7 mouse cellular contexts compared by ENCODE assay signal in genomic region chr15:91672645-91673568, GRCm38 (mm10). TPM values are rescaled to one million over a fixed set of nuclear protein-coding genes. Genes with fewer than 3 reads are reported as not detected.
A peak's percentile ranks its signal among the peaks of the same experiment; 100 is the strongest.
DNase-seq lines count a peak whose midpoint lies in the region; ATAC-seq and TF ChIP-seq lines count a peak whose summit lies in the region.

TSS of gene Lrrk2 (plus strand) at chr15:91673175.

- H3K4me2 ChIP-seq in heart, embryonic 12.5 days: peak within 1 kb of the TSS; percentile 69
- peak within 1 kb of the TSS; percentile 70 for H3K4me2 ChIP-seq in kidney, embryonic 16.5 days (replicated peaks; ENCODE audit: low read depth, low read length)

- peak; percentile 29; the same call in 1 of the 2 replicates for TF ChIP-seq POLR2A in brain, embryonic 14.5 days (IDR thresholded peaks at IDR 0.05; ENCODE audit: borderline replicate concordance, extremely low read depth, insufficient read depth, insufficient read length, poor library complexity, severe bottlenecking)
- no peak for TF ChIP-seq POLR2A in liver, adult 2 months (IDR thresholded peaks at IDR 0.05; ENCODE audit: extremely low read depth, insufficient read depth, low read length)

- no peaks in the 10 kb centered on the region for H3K9me3 ChIP-seq in heart, embryonic 12.5 days (replicated peaks)
- no peaks in the 10 kb centered on the region for H3K9me3 ChIP-seq in kidney, embryonic 16.5 days (ENCODE audit: low read length)

- H3K27ac ChIP-seq in heart, embryonic 12.5 days (ENCODE audit: poor library complexity, severe bottlenecking): peak within 1 kb of the TSS; percentile 90
- peak within 1 kb of the TSS; percentile 86 for H3K27ac ChIP-seq in kidney, embryonic 16.5 days (ENCODE audit: low read length)
- peak within 1 kb of the TSS; percentile 80 for H3K27ac ChIP-seq in liver, adult 2 months (replicated peaks; ENCODE audit: insufficient read depth, low read depth, low read length)

- TF ChIP-seq CTCF in brain, embryonic 14.5 days (IDR thresholded peaks at IDR 0.05; ENCODE audit: borderline replicate concordance, extremely low read depth, insufficient read depth, insufficient read length): no peak
- TF ChIP-seq CTCF in liver, adult 2 months (IDR thresholded peaks at IDR 0.05; ENCODE audit: low read depth, low read length): no peak

- peak; percentile 83 for DNase-seq in brain, embryonic 14.5 days (ENCODE audit: low read depth)
- DNase-seq in liver, adult 2 months (ENCODE audit: extremely low read depth, low read depth, low spot score): peak; percentile 12
- DNase-seq in monocyte, adult 2 months (ENCODE audit: low read depth in 1 of 2, low spot score in 2 of 2): peak; percentile 48 to 64
- peak; percentile 46 to 59 for DNase-seq in spleen, postnatal 14 days (ENCODE audit: low spot score in 2 of 2)

- H3K9ac ChIP-seq in heart, embryonic 12.5 days: peak within 1 kb of the TSS; percentile 77
- peak within 1 kb of the TSS; percentile 65 for H3K9ac ChIP-seq in kidney, embryonic 16.5 days (replicated peaks; ENCODE audit: low read length)
- H3K9ac ChIP-seq in liver, adult 2 months (ENCODE audit: low read depth, low read length): peak within 1 kb of the TSS; percentile 74

- H3K79me2 ChIP-seq in liver, adult 2 months (ENCODE audit: control insufficient read depth, insufficient read depth, low read length): no peaks in the 10 kb centered on the region

- H3K36me3 ChIP-seq in heart, embryonic 12.5 days: no peaks in the 10 kb centered on the region
- H3K36me3 ChIP-seq in kidney, embryonic 16.5 days (ENCODE audit: insufficient read depth, low read length): no peaks in the 10 kb centered on the region
- H3K36me3 ChIP-seq in liver, adult 2 months (ENCODE audit: control insufficient read depth, insufficient read depth, low read length): no peaks in the 10 kb centered on the region

- WGBS in heart, embryonic 12.5 days: 2% methylated on average over 40 of the region's 40 CpGs
- 2% methylated on average over 40 of the region's 40 CpGs for WGBS in kidney, embryonic 16.5 days
- WGBS in liver, adult 2 months: 5% methylated on average over 40 of the region's 40 CpGs

- 0 out of 2 replicates have a peak, but pooled peaks have one; percentile 46 for ATAC-seq in erythroid progenitor cell, adult 5-6 weeks (replicated peaks; ENCODE audit: low FRiP score, poor library complexity, severe bottlenecking)
- ATAC-seq in heart, embryonic 12.5 days (ENCODE audit: insufficient number of reproducible peaks, low FRiP score): peak; percentile 93
- peak; percentile 99 for ATAC-seq in kidney, embryonic 16.5 days (ENCODE audit: low FRiP score, low TSS enrichment)

- H3K4me3 ChIP-seq in heart, embryonic 12.5 days: peak within 1 kb of the TSS; percentile 60
- peak within 1 kb of the TSS; percentile 50 for H3K4me3 ChIP-seq in kidney, embryonic 16.5 days (ENCODE audit: low read length)
- peak within 1 kb of the TSS; percentile 77 for H3K4me3 ChIP-seq in liver, adult 2 months (ENCODE audit: insufficient read depth, low read depth, low read length)

- no peaks in the 10 kb centered on the region for H3K27me3 ChIP-seq in heart, embryonic 12.5 days (replicated peaks)
- H3K27me3 ChIP-seq in kidney, embryonic 16.5 days (ENCODE audit: insufficient read depth, low read length): no peaks in the 10 kb centered on the region
- no peaks in the 10 kb centered on the region for H3K27me3 ChIP-seq in liver, adult 2 months (ENCODE audit: control insufficient read depth, insufficient read depth, low read length)

- peaks cover 11% of the 10 kb centered on the region; the same call in 1 of the 2 replicates for H3K4me1 ChIP-seq in heart, embryonic 12.5 days (replicated peaks)
- H3K4me1 ChIP-seq in kidney, embryonic 16.5 days (ENCODE audit: insufficient read depth, low read length): peaks cover 7% of the 10 kb centered on the region; the same call in 1 of the 2 replicates
- peaks cover 10% of the 10 kb centered on the region; the same call in 1 of the 2 replicates for H3K4me1 ChIP-seq in liver, adult 2 months (ENCODE audit: control insufficient read depth, insufficient read depth, low read length)

RNA-seq across cellular contexts. Expression of gene Lrrk2, which starts in this region (rescaled TPM):
- 1.2 and 2.3 TPM in 2 replicates for polyA plus RNA-seq in brain, embryonic 14.5 days (2012; rRNA removed)
- total RNA-seq in erythroid progenitor cell, adult 5-6 weeks (2015; ENCODE audit: low replicate concordance): 8.0 and 16.2 TPM in 2 replicates
- 9.9 and 15.5 TPM in 2 replicates for total RNA-seq in erythroid progenitor cell, adult 5-6 weeks (2017; ENCODE audit: low replicate concordance)
- polyA plus RNA-seq in heart, embryonic 12.5 days (2016; fragmentation: Nextera tagmentation; extraction: Ambion mirVana): 6.5 and 8.3 TPM in 2 replicates
- polyA plus RNA-seq in kidney, embryonic 16.5 days (2015; fragmentation: Nextera tagmentation; extraction: Ambion mirVana): 6.6 and 8.7 TPM in 2 replicates
- 3.4 and 5.6 TPM in 2 replicates for total RNA-seq in liver, adult 2 months (2014; rRNA removed)
- polyA plus RNA-seq in liver, adult 2 months (2012; rRNA removed): 0.29 and 0.44 TPM in 2 replicates

Comparison
In these comparisons a context has a peak if more than half of its experiments do, and no peak if none do; other contexts are left out.
1. Peak in every context shown above with its lines: DNase-seq, ATAC-seq, H3K4me3 ChIP-seq and H3K27ac ChIP-seq.
2. DNase-seq: peak in every context shown above with its lines; median percentile 83 in brain, embryonic 14.5 days; 56 in monocyte, adult 2 months; 52 in spleen, postnatal 14 days; 12 in liver, adult 2 months.
3. ATAC-seq: peak in every context shown above with its lines; median percentile 99 in kidney, embryonic 16.5 days; 93 in heart, embryonic 12.5 days; 46 in erythroid progenitor cell, adult 5-6 weeks.